ENCODE assay signal across 21 mouse cellular contexts in the genomic region with DNA sequence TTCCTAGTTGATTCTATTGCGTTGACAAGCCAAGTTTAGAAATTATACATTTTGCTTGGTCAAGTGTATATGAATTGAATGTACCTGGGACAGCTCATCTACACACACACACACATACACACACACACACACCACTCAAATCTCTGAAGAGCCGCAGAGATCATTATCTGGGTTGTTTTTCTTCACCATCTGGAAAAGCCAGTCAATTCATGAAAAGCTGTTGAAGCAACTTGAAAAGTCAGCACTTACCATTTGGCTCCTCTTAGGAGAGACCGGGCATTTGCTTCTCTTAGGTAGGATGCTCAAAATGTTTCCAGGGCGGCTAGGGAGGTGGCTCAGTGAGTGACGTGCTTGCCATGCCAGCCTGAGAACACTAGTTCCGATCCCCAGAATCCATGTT.
A peak's percentile ranks its signal among the peaks of the same experiment; 100 is the strongest.
DNase-seq lines count a peak whose midpoint lies in the region; ATAC-seq lines count a peak whose summit lies in the region.
"Had no signal": no experiment of that assay in that cellular context is flagged by ENCODE, and none has a peak within 500 bp of the region (broad histone marks: within the 10 kb centered on the region; RNA-seq: fewer than 3 reads in every experiment).

No protein-coding gene starts in this region.

- no peaks in the 10 kb centered on the region for H3K9me3 ChIP-seq in heart, embryonic 12.5 days (replicated peaks)
- H3K9me3 ChIP-seq: embryonic facial prominence, embryonic 10.5 days; embryonic facial prominence, embryonic 12.5 days; forebrain, embryonic 13.5 days; forebrain, embryonic 15.5 days had no signal

- no peak overlapping the region for H3K9ac ChIP-seq in heart, embryonic 12.5 days
- H3K9ac ChIP-seq: embryonic facial prominence, embryonic 12.5 days; forebrain, embryonic 13.5 days; forebrain, embryonic 15.5 days; forebrain, postnatal 0 days had no signal

- H3K4me3 ChIP-seq in heart, embryonic 12.5 days = no peak overlapping the region
- H3K4me3 ChIP-seq: embryonic facial prominence, embryonic 10.5 days; embryonic facial prominence, embryonic 12.5 days; forebrain, embryonic 13.5 days; forebrain, embryonic 15.5 days had no signal

- 68% methylated on average over 6 of the region's 6 CpGs for WGBS in heart, embryonic 12.5 days

- peak; percentile 61 for DNase-seq in heart, adult 11 months
- DNase-seq in CD4-positive helper T cell, adult 2 months (ENCODE audit: low read depth, low spot score) = peak; percentile 69
- peak; percentile 64 for DNase-seq in induced T-regulatory cell, adult 2 months (ENCODE audit: low read depth)
- DNase-seq in retina, embryonic 14.5 days (ENCODE audit: low spot score) = no peak
- no peak for DNase-seq in ovary, postnatal 14 days (ENCODE audit: low spot score)
- DNase-seq: adrenal gland, adult 2 months; adrenal gland, postnatal 10 days; adrenal gland, postnatal 25 days; B cell, adult 2 months; cerebellum, adult 11 months; cerebellum, adult 18-20 months; cerebellum, adult 8-10 months; cerebellum, adult 9-11 months; cerebellum, postnatal 14 days; cerebellum, postnatal 36 days; forebrain, postnatal 0 days had no signal

- no peak overlapping the region for H3K4me2 ChIP-seq in heart, embryonic 12.5 days
- H3K4me2 ChIP-seq: embryonic facial prominence, embryonic 12.5 days; forebrain, embryonic 13.5 days; forebrain, embryonic 15.5 days had no signal

- H3K27ac ChIP-seq in heart, embryonic 12.5 days (ENCODE audit: poor library complexity, severe bottlenecking) = no peak overlapping the region
- H3K27ac ChIP-seq: embryonic facial prominence, embryonic 10.5 days; embryonic facial prominence, embryonic 12.5 days; forebrain, embryonic 13.5 days; forebrain, embryonic 15.5 days had no signal

- H3K36me3 ChIP-seq in heart, embryonic 12.5 days = no peaks in the 10 kb centered on the region
- H3K36me3 ChIP-seq: embryonic facial prominence, embryonic 10.5 days; embryonic facial prominence, embryonic 12.5 days; forebrain, embryonic 15.5 days had no signal

- H3K4me1 ChIP-seq in heart, embryonic 12.5 days (replicated peaks) = no peaks in the 10 kb centered on the region
- H3K4me1 ChIP-seq: embryonic facial prominence, embryonic 12.5 days had no signal

- H3K27me3 ChIP-seq in heart, embryonic 12.5 days (replicated peaks) = no peaks in the 10 kb centered on the region
- H3K27me3 ChIP-seq: embryonic facial prominence, embryonic 12.5 days; forebrain, embryonic 13.5 days; forebrain, embryonic 15.5 days had no signal

- no peak for ATAC-seq in heart, embryonic 12.5 days (ENCODE audit: insufficient number of reproducible peaks, low FRiP score)
- ATAC-seq: forebrain, embryonic 13.5 days; forebrain, embryonic 15.5 days; forebrain, postnatal 0 days had no signal

Comparison
In these comparisons a context has a peak if more than half of its experiments do, and no peak if none do; other contexts are left out.
1. DNase-seq: peak in heart, adult 11 months (single experiment), CD4-positive helper T cell, adult 2 months (single experiment) and induced T-regulatory cell, adult 2 months (single experiment); none in retina, embryonic 14.5 days (single experiment) and ovary, postnatal 14 days (single experiment).